Mouse (Mus musculus): ENCODE measurements around the gene Kit. TPM values are rescaled to one million over a fixed set of nuclear protein-coding genes. Genes with fewer than 3 reads are reported as not detected.

Kit gene
- polyA plus RNA-seq, 1 experiment from 2014 or later = 19.6 TPM

- ATAC-seq (ENCODE audit: low FRiP score) = no peak
- Histone ChIP-seq H3K4me1 (ENCODE audit: control insufficient read depth, insufficient read depth, low read length) (peaks cover 8% of the 10 kb centered on the region), H3K27ac (ENCODE audit: low read depth, low read length) (no peak overlapping the region)
Measured at GRCm38 (mm10) chr5:75598491-75598890, 23.8 kb downstream of the Kit start.

GRCm38 (mm10) chr5:75599991-75600390 is 25.3 kb downstream of the Kit start:
- no peaks in the 10 kb centered on the region for H3K27me3 ChIP-seq (ENCODE audit: control insufficient read depth, insufficient read depth, low read length)
- H3K9ac ChIP-seq (ENCODE audit: low read length) = no peak overlapping the region
- H3K27ac ChIP-seq (ENCODE audit: low read depth, low read length) = no peak overlapping the region
- H3K4me3 ChIP-seq (ENCODE audit: low read depth, low read length) = no peak overlapping the region
- ATAC-seq (ENCODE audit: low FRiP score) (no peak), DNase-seq (ENCODE audit: low spot score, missing footprints) (no peak)
- no peaks in the 10 kb centered on the region for H3K36me3 ChIP-seq (ENCODE audit: control insufficient read depth, insufficient read depth, low read length)
- 78% methylated on average over 6 of the region's 6 CpGs for WGBS
- peaks cover 8% of the 10 kb centered on the region for H3K4me1 ChIP-seq (ENCODE audit: control insufficient read depth, insufficient read depth, low read length)
- H3K4me2 ChIP-seq = no peak overlapping the region
- no peaks in the 10 kb centered on the region for H3K9me3 ChIP-seq (ENCODE audit: control insufficient read depth, low read length)

More at GRCm38 (mm10) chr5:75598491-75598890, 23.8 kb downstream of the Kit start:
- no peak overlapping the region for H3K4me2 ChIP-seq
- no peak overlapping the region for H3K4me3 ChIP-seq (ENCODE audit: low read depth, low read length)
- no peaks in the 10 kb centered on the region for H3K27me3 ChIP-seq (ENCODE audit: control insufficient read depth, insufficient read depth, low read length)
- 97% methylated on average over 13 of the region's 13 CpGs for WGBS
- H3K36me3 ChIP-seq (ENCODE audit: control insufficient read depth, insufficient read depth, low read length) = no peaks in the 10 kb centered on the region
- no peak for DNase-seq (ENCODE audit: low spot score, missing footprints)
- no peak overlapping the region for H3K9ac ChIP-seq (ENCODE audit: low read length)
- H3K9me3 ChIP-seq (ENCODE audit: control insufficient read depth, low read length) = no peaks in the 10 kb centered on the region

GRCm38 (mm10) chr5:75604238-75604637 is 29.5 kb downstream of the Kit start:
- H3K27me3 ChIP-seq (ENCODE audit: control insufficient read depth, insufficient read depth, low read length) = no peaks in the 10 kb centered on the region
- H3K27ac ChIP-seq (ENCODE audit: low read depth, low read length) = no peak overlapping the region
- DNase-seq (ENCODE audit: low spot score, missing footprints) (no peak), ATAC-seq (ENCODE audit: low FRiP score) (no peak)
- 66% methylated on average over 9 of the region's 9 CpGs for WGBS
- no peak overlapping the region for H3K4me2 ChIP-seq
- H3K9me3 ChIP-seq (ENCODE audit: control insufficient read depth, low read length) = no peaks in the 10 kb centered on the region
- H3K9ac ChIP-seq (ENCODE audit: low read length) = no peak overlapping the region
- no peaks in the 10 kb centered on the region; the same call in 1 of the 2 replicates for H3K4me1 ChIP-seq (ENCODE audit: control insufficient read depth, insufficient read depth, low read length)
- no peak overlapping the region for H3K4me3 ChIP-seq (ENCODE audit: low read depth, low read length)
- no peaks in the 10 kb centered on the region for H3K36me3 ChIP-seq (ENCODE audit: control insufficient read depth, insufficient read depth, low read length)

- ATAC-seq (ENCODE audit: low FRiP score) (no peak), DNase-seq (ENCODE audit: low spot score, missing footprints) (no peak)
- H3K36me3 ChIP-seq (ENCODE audit: control insufficient read depth, insufficient read depth, low read length) = no peaks in the 10 kb centered on the region
- H3K4me3 ChIP-seq (ENCODE audit: low read depth, low read length) = no peak overlapping the region
- no peak overlapping the region for H3K9ac ChIP-seq (ENCODE audit: low read length)
- no peak overlapping the region for H3K27ac ChIP-seq (ENCODE audit: low read depth, low read length)
- no peaks in the 10 kb centered on the region; the same call in 1 of the 2 replicates for H3K4me1 ChIP-seq (ENCODE audit: control insufficient read depth, insufficient read depth, low read length)
- 86% methylated on average over 14 of the region's 14 CpGs for WGBS
- H3K9me3 ChIP-seq (ENCODE audit: control insufficient read depth, low read length) = no peaks in the 10 kb centered on the region
- H3K27me3 ChIP-seq (ENCODE audit: control insufficient read depth, insufficient read depth, low read length) = no peaks in the 10 kb centered on the region
- no peak overlapping the region for H3K4me2 ChIP-seq
Measured at GRCm38 (mm10) chr5:75606898-75607297, 32.2 kb downstream of the Kit start.

GRCm38 (mm10) chr5:75607971-75608370 is 33.3 kb downstream of the Kit start:
- no peaks in the 10 kb centered on the region for H3K27me3 ChIP-seq (ENCODE audit: control insufficient read depth, insufficient read depth, low read length)
- 83% methylated on average over 12 of the region's 12 CpGs for WGBS
- H3K27ac ChIP-seq (ENCODE audit: low read depth, low read length) = peak overlapping the region; percentile 20; the same call in 1 of the 2 replicates
- H3K4me1 ChIP-seq (ENCODE audit: control insufficient read depth, insufficient read depth, low read length) = no peaks in the 10 kb centered on the region; the same call in 1 of the 2 replicates
- no peak overlapping the region for H3K4me3 ChIP-seq (ENCODE audit: low read depth, low read length)
- no peak overlapping the region for H3K9ac ChIP-seq (ENCODE audit: low read length)
- H3K36me3 ChIP-seq (ENCODE audit: control insufficient read depth, insufficient read depth, low read length) = no peaks in the 10 kb centered on the region
- no peak for DNase-seq (ENCODE audit: low spot score, missing footprints)
- H3K9me3 ChIP-seq (ENCODE audit: control insufficient read depth, low read length) = no peaks in the 10 kb centered on the region
- no peak for ATAC-seq (ENCODE audit: low FRiP score)
- H3K4me2 ChIP-seq = no peak overlapping the region

GRCm38 (mm10) chr5:75612380-75612779 is 37.7 kb downstream of the Kit start:
- Histone ChIP-seq H3K27me3 (ENCODE audit: control insufficient read depth, insufficient read depth, low read length) (no peaks in the 10 kb centered on the region), H3K4me1 (ENCODE audit: control insufficient read depth, insufficient read depth, low read length) (no peaks in the 10 kb centered on the region), H3K9ac (ENCODE audit: low read length) (no peak overlapping the region), H3K4me3 (ENCODE audit: low read depth, low read length) (no peak overlapping the region), H3K36me3 (ENCODE audit: control insufficient read depth, insufficient read depth, low read length) (no peaks in the 10 kb centered on the region), H3K9me3 (ENCODE audit: control insufficient read depth, low read length) (no peaks in the 10 kb centered on the region), H3K27ac (ENCODE audit: low read depth, low read length) (no peak overlapping the region), H3K4me2 (no peak overlapping the region)
- DNase-seq (ENCODE audit: low spot score, missing footprints) (no peak), ATAC-seq (ENCODE audit: low FRiP score) (no peak)
- 64% methylated on average over 1 of the region's 1 CpGs for whole genome bisulfite sequencing

- ATAC-seq (ENCODE audit: low FRiP score) (no peak), DNase-seq (ENCODE audit: low spot score, missing footprints) (no peak)
- WGBS = 96% methylated on average over 4 of the region's 4 CpGs
- Histone ChIP-seq H3K9me3 (ENCODE audit: control insufficient read depth, low read length) (no peaks in the 10 kb centered on the region), H3K4me1 (ENCODE audit: control insufficient read depth, insufficient read depth, low read length) (no peaks in the 10 kb centered on the region), H3K4me2 (no peak overlapping the region), H3K27me3 (ENCODE audit: control insufficient read depth, insufficient read depth, low read length) (no peaks in the 10 kb centered on the region), H3K9ac (ENCODE audit: low read length) (no peak overlapping the region), H3K36me3 (ENCODE audit: control insufficient read depth, insufficient read depth, low read length) (no peaks in the 10 kb centered on the region), H3K4me3 (ENCODE audit: low read depth, low read length) (no peak overlapping the region), H3K27ac (ENCODE audit: low read depth, low read length) (no peak overlapping the region)
Measured at GRCm38 (mm10) chr5:75612926-75613325, 38.2 kb downstream of the Kit start.

- ATAC-seq (ENCODE audit: low FRiP score) (no peak), DNase-seq (ENCODE audit: low spot score, missing footprints) (no peak)
- Histone ChIP-seq H3K4me1 (ENCODE audit: control insufficient read depth, insufficient read depth, low read length) (no peaks in the 10 kb centered on the region), H3K27ac (ENCODE audit: low read depth, low read length) (no peak overlapping the region), H3K9ac (ENCODE audit: low read length) (no peak overlapping the region), H3K4me2 (no peak overlapping the region), H3K36me3 (ENCODE audit: control insufficient read depth, insufficient read depth, low read length) (no peaks in the 10 kb centered on the region), H3K9me3 (ENCODE audit: control insufficient read depth, low read length) (no peaks in the 10 kb centered on the region), H3K27me3 (ENCODE audit: control insufficient read depth, insufficient read depth, low read length) (no peaks in the 10 kb centered on the region), H3K4me3 (ENCODE audit: low read depth, low read length) (no peak overlapping the region)
- whole genome bisulfite sequencing = 95% methylated on average over 11 of the region's 11 CpGs
Measured at GRCm38 (mm10) chr5:75615000-75615571, 40.4 kb downstream of the Kit start.

GRCm38 (mm10) chr5:75615624-75616023 is 40.9 kb downstream of the Kit start:
- 92% methylated on average over 8 of the region's 8 CpGs for WGBS
- Histone ChIP-seq H3K4me2 (no peak overlapping the region), H3K4me1 (ENCODE audit: control insufficient read depth, insufficient read depth, low read length) (no peaks in the 10 kb centered on the region), H3K9ac (ENCODE audit: low read length) (no peak overlapping the region), H3K27me3 (ENCODE audit: control insufficient read depth, insufficient read depth, low read length) (no peaks in the 10 kb centered on the region), H3K4me3 (ENCODE audit: low read depth, low read length) (no peak overlapping the region), H3K36me3 (ENCODE audit: control insufficient read depth, insufficient read depth, low read length) (no peaks in the 10 kb centered on the region), H3K27ac (ENCODE audit: low read depth, low read length) (no peak overlapping the region), H3K9me3 (ENCODE audit: control insufficient read depth, low read length) (no peaks in the 10 kb centered on the region)
- DNase-seq (ENCODE audit: low spot score, missing footprints) (no peak), ATAC-seq (ENCODE audit: low FRiP score) (no peak)

Data from midbrain, embryonic 11.5 days (tissue).